Mouse (Mus musculus) kidney, postnatal 10 days (tissue): Measurements from ENCODE around the gene Slc25a34.

Experiments used
- DNase-seq: peaks from one replicate; pipeline ENCODE4 v3.0.0; 2021; ENCODE audit warnings: mixed read lengths

The Slc25a34 gene

DNA sequence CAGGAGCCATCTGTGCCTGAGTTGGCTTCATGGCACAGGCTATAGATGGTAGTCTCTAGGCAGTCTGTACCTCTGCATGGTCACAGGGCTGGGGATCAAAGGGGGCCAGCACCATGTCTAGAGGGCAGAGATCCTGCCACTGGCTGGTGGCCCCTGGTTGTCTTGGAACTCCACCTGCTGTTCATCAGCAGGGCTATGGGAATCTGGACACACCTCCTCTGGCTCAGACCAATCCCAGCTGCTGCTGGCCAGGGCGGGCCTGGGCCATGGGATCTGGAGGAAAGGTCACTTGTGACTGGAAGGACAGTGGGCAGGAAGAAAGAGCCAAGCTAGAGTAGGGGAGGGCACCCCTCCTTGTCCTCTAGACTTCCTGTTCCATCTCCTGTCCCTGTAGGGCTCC is at the start of gene Slc25a34:
Slc25a34 (minus strand) TSS at position 156 of the 400 bp plus-strand sequence.
- peak; percentile 85 for DNase-seq

DNA sequence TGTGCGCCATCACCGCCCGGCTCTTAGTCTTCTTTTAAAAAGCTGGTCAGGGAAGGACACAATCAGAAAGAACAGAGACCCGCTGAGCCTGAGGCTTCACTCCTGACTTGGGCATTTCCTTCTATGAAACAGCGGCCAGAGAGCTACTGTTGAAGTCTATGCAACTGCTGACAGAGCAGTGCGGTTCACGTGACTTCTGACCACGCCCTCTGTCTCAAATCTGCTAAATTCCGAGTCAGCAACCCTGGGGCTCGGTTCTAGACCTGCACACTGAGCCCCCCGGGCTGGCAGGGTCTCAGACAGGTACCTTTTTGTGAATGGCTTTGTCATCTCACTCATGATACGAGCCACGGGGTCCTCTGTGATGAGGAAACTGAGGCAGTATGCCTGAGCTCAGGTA is 48.7 kb upstream of the Slc25a34 start:
- peak; percentile 30 for DNase-seq

DNA sequence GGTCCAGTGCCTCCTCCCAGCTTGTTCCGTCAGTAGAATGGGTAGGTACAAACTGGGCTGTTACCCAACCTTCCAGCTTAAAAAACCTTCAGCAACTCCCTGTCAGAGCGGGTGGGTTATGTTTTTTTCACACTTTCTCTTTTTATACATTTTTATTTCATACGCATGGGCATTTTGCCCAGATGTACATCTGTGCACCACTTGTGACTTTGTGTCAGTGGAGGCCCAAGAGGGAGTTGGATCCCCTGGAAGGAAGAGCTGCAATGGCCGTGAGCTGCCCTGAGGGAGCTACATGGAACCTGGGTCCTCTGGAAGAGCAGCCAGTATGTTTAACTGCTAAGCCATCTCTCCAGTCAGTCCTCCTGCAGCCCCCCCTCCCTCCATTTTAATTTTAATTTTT is 47.8 kb upstream of the Slc25a34 start:
- no peak for DNase-seq

DNA sequence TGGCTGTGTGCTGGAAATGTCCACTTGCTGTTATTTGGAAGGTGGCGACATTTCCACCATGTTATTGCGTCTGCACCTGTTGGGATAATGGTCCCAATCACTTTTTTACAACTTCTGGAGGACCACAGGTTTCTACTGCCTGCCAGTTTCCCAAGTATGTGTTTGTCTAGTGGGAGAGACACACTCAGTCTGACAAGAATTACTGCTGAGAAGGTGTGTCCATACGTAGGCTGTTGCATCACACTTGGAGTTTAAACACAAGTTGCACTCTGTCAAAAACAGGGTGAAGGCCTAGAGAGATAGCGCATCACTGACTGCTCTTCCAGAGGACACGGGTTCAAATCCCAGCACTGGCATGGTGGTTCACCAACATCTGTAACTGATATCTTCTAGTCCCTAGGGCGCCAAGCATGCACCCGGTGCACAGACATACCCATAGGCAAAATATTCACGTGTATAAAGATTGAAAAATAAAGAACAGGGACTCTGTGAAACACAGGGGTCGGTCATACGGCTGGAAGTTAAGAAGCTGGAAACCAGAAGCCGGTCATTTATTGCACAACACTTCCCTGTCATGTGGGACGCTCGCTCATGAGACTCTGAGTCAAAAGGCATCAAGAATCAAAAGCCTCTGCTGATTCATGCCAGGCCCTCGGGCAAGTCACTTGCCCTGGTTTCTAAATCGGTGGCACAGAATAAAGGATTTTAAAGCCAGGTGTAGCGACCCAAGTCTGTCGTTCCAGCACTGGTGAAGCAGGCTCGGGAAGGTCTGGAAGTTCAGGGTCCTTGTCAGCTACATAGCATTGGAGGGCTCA is 46.5 kb upstream of the Slc25a34 start:
- DNase-seq: no peak

DNA sequence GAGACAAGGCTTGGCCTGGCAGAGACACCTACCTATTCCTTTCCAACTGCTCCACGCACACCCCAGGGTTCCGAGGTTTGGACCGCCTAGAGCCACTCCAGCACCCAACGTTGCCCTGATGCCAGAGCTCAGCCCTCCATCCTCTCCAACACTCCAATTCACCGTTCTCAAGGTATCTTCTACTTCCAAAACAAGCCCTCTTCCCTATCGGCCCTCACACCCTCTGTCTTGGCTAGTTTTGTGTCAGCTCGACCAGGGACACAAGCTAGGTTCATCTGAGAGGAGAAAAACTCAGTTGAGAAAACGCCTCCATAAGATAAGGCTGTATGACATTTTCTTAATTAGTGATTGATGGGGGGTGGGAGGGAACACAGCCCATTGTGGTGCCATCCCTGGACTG is 41.2 kb upstream of the Slc25a34 start, which contains the start of gene Plekhm2:
Plekhm2 (minus strand) TSS at position 101 of the 400 bp plus-strand sequence.
- no peak for DNase-seq

DNA sequence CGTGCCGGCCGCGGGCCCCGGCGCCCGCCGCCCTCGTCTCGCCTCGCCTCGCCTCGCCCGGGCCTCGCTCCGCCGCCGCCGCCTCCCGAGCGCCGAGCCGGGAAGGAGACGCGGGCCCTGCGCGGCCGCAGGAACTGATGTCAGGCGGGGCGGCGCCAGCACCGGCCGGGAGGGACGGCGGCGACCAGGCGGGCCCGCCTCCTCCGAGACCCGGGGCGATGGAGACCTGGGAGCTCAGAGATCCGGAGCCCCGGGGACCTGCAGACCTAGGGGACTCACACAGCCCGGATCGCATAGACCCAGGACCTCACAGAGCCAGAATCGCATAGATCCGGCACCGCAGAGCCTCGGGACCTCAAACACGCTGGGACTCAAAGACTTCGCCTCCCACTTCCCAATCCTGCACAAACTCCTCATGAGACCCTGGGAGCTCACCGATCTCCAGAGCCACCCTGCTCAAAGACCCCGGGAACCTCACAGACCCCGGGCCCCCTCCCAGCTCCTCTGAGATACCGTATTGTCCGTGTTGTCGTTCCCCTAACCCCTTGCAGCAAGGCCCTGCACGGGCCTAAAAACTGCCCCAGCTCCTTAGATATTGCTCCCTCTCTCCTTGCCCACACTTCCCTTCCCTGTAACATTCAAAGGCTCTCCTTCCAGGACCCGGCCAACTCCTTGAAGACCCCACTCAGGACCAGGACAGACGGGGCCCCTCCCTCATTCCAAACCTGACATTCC is 40.6 kb upstream of the Slc25a34 start:
- peak; percentile 89 for DNase-seq

DNA sequence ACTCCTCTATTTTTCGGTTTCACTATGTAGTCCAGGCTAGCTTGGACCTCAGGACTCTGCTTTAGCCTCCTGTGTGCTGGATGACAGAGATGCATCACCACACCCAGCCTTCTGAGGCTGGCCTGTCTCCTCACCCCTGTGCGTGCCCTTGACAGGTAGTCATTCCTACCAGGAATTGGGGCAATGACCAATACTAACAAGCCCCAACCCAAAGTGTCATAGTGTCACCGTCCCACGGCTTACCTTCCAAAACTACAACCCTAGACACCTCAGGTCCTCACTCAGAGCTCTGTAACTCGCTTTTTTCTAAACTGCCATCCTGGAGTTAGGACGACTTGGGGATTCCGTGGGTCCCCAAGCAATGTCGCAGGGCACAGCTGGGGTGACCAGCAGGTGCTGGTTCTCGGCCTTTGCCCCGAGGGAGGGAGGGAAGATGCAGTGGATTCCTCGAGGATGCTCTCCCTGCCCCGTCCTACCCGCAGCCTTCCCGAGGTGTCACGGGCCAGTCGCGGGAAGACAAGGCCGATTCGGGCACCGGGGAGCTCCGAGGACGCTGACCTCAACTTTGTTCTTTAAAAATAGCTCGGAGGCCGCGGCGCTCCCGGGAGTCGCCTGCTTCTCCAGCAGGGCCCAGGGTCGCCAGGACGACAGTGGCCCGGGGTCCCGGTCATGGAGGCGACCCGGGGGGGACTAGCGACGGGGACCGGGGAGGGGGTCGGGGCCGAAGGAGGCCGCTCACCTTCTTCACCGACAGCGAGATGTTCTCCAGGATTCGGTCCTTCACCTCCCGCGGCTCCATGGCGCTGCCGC is 39.7 kb upstream of the Slc25a34 start:
- peak; percentile 57 for DNase-seq

DNA sequence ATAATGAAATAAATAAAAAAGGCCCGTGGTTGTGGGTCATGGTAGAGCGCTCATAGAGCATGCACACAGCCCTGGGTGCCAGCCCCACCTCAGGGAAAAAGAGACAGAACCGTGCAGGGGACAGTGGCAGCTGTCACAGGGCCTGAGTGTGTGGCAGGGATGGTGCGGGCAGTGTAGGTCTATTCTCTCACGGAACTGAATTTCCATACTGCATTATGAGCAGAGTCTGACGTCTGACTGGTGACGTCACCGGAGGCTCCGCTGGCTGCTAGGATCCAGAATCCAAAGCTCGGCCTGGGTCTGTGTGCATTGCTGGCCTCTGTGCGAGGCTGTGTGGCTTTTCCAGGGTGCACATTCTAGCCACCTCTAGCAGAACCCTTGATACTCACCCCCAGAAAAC is 37.3 kb upstream of the Slc25a34 start:
- no peak for DNase-seq

DNA sequence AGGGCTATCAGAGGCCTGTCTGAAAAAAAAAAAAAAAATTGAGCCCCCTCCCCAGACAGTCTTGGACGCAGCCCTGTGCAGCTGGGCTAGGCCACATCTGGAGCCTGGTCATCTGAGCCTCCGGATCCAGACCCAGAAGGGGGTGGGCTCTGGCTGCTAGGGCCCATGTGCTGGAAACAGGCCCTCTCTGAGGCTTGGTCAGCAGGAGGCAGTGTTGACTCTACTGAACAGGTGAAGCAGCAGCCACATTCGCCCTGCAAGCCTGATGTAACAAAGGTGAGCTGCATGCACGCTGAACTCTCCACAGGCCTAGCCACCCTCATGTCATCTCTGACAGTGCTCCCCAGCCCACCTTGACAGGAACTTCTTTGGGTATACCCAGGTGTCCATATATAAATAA is 36.1 kb upstream of the Slc25a34 start:
- peak; percentile 47 for DNase-seq

DNA sequence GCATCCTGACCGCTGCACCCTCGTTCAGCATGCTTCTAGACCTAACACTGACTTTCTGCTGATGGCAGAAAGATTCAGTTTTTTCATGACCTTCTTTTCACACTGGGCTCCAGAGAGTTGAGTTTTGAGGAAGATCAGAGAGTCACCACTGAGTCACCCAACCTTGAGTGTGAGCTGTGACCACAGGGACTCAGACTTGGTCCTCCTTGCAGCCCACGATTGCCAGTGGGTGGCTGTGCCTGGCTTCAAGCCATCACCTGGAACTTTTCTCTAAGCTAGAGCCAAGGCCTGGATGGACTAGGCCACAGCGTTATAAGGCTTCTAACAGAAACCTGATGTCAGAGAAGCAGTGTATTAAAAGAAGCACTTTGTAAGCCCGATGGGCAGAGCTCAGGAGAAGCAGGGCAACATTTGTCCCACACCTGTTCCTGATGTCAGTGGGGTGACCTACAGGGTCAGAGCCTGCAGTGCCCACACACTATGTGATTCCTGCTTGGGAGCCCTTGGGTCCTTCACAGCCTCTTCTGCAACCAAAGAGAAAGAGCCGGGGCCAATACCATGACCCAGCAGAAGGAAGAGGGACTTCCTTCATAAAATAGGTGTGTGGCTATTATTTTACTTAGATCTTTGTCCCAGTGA is 35.3 kb upstream of the Slc25a34 start:
- no peak for DNase-seq

DNA sequence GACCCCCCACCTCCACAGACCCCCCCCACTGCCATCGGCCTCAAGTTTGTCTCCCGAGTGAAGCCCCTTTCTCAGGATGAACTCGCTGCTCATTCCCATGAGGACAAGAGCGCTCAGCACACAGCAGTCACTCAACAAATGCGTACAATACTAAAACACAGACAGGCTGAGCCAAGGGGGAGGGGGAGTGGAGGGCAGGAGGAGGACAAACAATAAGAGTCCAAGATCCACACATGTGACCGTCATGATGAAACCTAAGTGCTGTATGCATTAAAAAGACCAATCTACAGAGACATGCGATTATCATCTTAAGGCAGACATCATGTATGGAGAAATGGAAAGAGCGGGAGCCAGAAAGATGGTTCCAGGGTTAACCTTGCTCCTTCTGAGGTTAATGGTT is 33.3 kb upstream of the Slc25a34 start:
- DNase-seq: no peak

DNA sequence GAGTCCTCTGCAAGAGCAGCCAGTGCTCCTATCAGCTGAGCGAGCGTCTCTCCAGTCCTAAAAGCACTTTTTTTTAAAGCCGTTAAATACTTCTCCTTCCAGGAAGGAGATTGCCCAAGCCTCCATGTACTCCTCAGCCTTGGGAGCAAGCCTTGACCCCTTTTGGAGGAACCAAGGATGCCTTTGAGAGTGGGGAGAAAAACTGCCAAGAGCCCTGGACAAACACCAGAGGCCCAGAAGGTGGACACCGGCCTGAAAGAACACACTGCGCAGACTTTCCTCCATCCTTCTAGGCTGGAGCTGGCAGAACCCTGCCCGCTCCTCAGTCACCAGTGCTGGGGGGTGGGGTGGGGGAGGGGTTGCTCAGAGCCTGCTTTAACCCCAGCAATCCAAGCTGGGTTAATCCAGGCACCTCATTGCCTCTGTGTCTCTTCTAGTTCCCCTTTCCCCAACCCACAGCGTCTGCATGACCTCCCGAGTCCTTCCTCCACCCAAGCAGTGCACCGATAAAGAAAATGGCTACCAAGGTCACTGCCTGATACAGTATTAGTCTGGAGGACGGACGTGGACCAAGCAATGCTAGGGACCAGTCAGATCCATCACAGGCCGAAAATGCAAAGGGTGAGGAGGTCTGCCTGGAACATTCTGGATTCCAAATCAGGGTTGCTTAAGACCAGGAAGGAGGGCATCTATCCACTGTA is 32.4 kb upstream of the Slc25a34 start:
- no peak for DNase-seq

DNA sequence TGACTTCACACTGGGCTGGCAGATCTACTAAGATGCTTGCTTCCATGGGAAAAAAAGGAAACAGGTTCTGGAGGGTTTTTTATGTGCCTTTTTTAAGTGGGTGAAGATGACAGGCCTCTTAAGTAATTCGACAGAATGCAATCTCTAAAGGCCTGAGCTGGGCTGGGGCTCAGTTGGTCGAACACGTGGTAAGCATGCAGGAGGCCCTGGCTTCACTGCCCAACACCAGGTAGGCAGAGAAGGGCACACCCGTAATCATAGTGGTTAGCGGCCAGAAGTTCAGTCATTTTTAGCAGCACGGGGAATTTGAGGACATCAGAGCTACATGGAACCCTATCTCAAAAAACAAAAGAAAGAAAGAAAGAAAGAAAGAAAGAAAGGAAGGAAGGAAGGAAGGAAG is 30.9 kb upstream of the Slc25a34 start:
- DNase-seq: no peak

DNA sequence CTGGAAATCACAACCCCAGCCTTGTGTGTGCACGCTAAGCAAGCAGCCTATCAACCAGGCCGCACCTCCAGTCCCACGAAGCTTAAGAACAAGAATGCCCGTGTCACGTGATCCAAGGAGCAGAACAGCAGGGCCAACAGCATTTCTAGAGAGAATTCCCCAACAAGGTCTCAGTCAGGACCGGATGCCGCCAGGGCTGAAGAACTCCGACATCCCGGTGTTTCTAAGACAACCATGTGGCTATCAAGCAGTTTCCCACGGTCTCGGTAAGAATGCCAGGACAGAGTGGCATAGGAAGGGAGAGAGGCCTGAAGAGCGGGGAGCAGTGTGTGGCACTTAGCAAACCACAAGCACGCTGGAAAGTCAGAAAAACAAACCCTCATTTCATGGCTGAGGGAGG is 30.2 kb upstream of the Slc25a34 start:
- no peak for DNase-seq

DNA sequence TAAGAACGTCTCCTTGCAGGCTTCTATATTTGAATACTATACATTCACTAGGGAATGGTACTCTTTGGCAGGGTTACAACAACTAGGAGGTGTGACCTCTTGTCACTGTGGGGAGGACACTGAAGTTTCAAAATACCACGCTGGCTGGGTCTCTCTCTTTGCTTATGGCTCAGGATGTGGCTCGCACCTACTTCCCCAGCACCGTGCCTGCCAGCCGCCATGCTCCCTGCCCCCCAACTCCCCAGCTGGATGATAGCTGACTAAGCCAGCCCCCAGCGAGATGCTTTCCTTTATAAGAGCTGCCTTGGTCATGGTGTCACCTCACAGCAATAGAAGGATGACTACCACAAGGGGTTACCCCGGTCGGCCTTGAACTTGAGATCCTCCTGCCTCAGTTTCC is 29.4 kb upstream of the Slc25a34 start:
- DNase-seq: no peak

DNA sequence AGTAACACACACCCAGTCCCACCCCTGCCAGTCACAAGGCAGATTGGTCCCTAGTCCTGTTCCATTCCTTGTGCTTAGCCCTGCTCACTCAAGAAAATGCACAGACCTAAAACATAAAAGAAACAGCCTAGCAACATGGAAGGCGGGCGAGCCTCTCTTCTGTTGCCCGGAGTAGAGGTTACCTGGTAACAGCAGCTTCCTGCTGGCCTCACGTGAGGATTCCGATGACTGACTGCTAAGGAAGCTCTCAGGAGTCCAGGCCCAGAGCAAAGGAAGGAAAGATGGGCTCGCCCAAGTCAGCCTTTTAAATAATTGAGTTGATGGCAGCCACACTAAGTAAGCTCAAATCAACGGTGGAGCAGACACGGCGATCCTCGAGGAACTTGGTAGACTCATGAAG is 28.3 kb upstream of the Slc25a34 start:
- no peak for DNase-seq

DNA sequence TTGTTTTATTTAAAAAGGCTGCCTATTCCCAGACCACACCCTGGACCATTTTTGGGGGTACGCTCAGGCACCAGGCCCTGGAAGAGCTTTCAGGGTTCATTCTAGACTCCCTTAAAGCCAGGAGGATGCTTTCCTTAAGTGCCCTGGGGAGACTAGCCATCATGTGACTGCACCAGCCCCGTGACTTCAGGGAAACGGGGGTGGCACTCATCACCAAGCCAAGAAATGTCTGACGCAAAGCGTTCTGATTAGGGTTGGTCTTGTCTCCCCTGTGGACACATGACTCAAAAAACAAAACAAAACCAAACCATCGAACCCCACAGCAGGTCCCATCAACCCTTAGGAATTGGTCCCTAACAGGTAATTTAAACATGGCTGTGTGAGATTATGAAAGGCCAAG is 27.7 kb upstream of the Slc25a34 start:
- no peak for DNase-seq

DNA sequence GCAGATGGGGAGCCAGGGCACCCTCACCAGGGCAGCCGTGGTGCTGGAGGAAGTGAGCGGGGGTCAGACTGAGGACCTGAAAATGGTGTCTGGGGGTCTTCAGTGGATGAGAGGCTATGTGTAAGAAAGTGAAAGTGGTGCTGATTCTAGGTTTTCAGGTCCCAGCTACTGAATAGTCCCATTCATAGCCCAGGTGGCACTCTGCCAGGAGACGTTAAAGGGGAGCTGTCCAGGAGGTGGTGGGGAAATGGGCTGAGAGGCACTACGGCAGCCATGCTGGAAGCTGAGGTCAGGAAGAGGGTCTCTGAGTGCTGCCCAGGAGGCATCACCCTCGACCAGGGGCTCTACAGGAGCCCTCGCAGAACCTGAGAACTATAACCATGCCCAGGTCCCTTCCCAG is 25.6 kb upstream of the Slc25a34 start:
- DNase-seq: no peak

DNA sequence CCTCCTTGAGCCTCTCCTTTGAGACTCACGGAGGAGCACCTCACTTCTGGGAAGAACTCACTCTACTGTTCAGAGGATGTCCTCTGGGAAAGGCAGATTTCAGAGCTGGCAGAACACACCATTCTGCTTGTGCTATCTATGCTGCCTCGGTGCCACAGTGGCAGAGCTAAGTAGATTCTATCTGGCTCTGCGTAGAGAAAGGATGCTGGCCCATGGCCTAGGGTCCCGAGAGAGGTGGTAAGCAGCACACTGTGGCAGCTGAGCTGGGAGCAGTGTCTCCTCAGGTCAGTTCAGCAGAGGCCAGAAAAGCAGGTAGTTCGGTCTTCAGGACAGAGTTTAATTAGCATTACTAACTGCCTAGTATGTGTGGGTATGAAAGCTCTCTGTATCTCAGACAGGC is 24.6 kb upstream of the Slc25a34 start:
- DNase-seq: no peak

DNA sequence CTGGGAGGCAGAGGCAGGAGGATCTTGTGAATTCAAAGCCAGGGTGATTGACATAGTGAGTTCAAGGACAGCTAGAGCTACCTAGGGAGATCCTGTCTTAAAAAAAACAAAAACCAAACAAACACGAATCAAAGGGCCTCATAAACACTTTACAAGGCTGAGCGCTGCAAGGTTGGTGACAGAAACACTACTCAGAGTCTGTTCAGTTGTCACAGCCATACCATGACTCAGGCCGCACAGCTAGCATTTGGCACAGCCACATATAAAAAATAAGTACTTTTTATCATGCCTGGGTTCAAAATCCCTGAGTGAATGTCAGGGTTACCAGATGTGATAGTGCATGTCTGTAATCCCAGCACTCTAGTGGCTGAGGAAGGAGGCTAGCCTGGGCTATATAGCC is 23.6 kb upstream of the Slc25a34 start:
- no peak for DNase-seq

DNA sequence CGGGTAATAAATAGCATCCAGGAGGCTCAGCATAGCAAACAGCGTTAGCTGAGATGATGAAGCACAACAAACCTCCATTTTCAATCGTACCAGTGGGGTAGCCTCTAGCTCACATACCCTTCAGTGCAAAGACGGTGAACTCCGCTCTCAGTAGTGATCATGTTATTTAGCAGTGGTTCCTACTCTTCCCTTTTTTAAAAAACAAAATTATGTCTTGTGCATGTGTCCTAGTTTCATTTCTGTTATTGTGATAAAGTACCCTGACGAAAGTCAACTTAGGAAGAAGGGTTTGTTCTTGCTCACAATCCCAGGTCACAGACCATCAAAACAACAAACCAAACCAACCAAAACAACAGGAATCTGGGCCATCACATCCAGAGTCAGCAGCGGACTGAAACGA is 22.4 kb upstream of the Slc25a34 start:
- no peak for DNase-seq

DNA sequence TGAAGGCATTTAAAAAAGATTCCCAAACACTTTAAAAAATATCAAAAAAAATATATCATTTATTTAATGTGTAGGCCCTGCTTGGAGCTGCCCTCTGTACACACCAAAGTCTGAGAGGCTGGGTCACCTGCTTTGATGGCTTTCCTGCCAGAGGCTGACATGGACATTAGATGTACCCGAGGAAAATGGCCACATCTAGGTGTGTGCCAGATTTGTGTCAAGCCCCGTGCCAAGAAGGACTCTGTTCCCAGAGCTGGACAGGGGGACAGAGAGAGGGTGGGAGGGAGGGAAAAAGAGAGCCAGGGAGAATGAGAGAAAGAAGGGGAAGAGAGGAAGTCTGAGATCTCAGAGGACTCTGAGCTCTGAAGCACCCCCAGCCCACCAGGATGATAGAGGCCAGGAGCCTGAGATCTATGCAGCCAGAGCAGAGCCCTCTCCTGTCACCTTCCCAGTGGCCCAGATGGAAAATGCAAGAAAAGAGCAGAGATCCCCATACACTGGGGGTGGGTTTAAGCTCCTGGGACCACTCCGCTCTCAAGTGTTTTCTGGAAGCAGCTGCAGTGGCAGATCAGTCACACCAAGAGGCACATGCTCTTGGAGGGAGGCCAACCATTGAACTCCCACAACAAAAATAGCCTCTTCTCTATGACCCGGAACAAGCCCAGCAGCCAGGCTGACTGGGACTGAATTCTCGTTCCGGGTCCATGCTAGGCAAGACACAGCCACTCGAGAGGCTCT is 19.7 kb upstream of the Slc25a34 start:
- DNase-seq: peak; percentile 85
